Mouse (Mus musculus): ENCODE measurements around the gene Gpx1. TPM values are rescaled to one million over a fixed set of nuclear protein-coding genes. Genes with fewer than 3 reads are reported as not detected.

The Gpx1 gene
- 1,940 and 2,086 TPM in 2 replicates for polyA plus RNA-seq (2012; rRNA removed)

DNA sequence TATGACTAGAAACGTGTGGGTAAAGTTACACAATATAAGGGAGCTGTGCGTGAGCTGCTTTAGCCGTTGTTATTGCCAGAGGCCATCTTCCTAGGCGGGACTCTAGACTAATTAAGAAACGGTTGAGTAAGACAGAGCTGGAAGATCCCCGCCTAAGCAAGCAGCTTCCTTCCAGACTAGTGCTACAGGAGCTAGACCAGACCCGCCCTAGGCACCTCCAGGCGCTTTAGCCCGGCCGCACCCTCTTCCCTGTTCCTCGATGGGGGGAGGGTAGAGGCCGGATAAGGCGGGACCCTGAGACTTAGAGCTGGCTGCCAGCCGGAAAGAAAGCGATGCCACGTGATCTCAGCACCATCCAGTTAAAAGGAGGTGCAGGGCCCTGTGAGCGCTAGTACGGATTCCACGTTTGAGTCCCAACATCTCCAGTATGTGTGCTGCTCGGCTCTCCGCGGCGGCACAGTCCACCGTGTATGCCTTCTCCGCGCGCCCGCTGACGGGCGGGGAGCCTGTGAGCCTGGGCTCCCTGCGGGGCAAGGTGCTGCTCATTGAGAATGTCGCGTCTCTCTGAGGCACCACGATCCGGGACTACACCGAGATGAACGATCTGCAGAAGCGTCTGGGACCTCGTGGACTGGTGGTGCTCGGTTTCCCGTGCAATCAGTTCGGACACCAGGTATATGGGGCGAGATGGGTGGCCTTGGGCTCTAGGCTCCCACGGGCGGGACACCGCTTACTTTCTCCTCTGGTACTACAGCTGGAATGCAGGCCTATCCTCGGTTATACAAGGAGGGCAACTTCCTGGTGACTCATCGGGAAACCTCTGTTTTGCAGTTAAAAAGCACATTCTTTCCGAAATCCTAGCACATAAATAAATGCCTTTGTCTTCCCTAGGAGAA, at the start of gene Gpx1:
Gene Gpx1, plus strand, starts transcription at position 18 of the 896 bp plus-strand sequence.

DNA sequence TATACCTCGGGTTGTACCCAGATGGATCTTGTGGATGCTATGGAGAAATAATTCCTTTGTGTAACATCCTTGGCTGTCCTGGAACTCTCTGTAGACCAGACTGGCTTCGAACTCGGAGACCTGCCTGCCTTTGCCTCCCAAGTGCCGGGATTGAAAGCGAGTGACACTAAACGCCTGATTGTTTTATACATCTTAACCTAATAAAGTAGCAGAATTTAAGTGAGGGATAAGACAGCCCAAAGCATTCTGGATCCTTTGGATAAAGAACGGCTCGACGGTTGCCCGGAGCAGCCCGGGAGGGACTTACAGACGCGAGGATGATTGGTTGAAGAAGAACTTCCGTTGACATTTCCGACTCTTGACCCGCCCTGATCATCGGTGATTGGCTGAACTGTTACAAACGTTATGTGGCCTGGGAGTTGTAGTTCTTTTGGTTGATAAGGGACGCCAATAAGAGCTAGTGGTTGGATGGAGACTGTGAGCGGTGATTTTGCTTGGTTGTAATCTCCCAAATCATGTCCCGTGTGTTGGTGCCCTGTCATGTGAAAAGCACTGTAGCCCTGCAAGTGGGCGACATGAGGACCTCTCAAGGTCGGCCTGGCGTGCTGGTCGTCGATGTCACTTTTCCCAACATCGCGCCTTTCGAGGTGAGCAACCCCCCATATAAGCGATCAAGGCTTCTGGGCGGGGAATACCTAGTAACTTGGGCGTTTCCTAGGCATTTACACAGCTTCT, 48.5 kb upstream of the Gpx1 start, which contains the start of gene Nicn1:
Gene Nicn1, plus strand, starts transcription at position 414 of the 735 bp plus-strand sequence.

DNA sequence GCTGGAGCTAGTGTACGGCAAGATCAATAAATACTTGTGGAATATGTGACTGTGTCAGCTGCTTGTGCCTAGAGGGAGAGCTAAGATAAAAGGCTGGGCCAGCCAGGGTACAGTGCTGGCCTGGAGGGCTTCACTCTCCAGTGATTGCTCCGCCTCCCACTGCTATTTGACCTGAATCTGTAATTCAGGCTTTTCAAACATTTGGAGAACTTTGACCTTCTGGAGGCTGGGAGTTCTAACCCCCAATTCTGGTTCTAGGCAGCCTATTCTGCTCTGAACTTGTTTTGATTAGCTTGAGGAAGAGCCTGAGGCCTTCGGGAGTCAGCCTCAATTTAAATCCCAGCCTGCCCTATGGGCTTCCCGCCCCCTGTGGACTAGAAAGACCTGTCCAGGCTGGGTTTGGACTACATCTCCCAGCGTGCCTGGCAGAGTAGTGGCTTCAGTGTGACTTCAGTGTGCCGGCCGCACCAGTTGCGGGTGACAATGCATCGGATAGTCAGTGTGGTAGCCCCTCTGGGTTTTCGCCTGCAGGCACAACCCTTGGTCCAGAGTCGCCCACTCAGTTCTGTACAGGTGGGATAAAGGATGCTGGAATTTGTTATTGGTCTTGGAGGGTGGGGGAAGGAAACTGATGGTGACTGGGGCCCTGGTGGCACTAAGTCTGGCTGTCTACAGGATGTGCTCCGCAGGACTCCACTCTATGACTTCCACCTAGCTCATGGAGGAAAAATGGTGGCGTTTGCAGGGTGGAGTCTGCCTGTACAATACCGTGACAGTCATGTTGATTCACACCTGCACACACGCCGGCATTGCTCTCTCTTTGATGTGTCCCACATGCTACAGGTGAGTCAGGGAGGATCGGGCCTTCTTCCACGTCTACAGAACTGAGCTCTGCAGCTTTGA, 42.0 kb upstream of the Gpx1 start, which contains the start of gene Amt:
Gene Amt, plus strand, starts transcription at position 401 of the 903 bp plus-strand sequence.

DNA sequence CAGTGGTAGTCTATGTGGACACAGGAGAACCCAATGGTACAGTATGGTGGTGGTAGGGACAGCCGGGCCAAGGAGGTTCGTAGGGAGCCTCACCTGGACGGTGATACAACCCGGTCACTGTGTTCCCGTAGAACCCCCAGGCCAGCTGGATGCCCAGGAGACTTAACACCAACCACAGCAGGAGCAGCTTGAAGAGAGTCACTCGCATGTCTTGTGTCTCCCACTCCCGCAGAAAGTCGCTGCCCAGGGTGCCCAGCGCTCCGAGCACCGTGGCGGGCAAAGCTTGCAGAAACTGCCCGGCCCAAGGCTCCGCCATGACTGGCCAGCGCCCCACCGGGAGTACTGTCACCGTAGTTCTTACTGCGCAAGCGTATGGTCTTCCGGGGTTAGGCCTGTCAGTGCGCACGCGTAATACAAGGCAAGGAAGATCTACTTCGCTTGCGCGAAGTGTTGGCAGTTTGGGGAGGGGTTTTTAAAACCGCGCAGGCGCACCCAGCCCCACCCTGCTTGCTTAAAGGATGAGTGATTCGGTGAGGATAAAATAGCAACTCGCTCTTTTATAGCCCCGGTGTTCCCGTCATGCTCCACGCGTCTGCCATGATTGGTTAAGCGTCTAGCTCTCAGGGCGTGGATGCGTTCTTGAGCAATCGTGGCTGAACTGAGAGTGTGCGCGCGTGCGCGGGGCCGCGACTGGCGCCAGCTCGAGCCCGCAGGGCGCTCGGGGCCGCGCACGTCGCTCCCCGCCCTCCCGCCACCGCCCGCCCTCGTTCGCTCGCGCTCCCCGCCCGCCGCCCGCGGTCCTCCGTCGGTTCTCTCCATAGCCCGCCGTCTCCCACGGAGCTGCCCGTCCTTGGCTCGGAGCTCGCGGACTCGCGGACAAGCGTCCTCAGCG, 32.8 kb upstream of the Gpx1 start, which contains the start of the genes Rhoa and Tcta:
Gene Rhoa, plus strand, starts transcription at position 501 of the 892 bp plus-strand sequence.
Gene Tcta, minus strand, starts transcription at position 532 of the 892 bp plus-strand sequence.

DNA sequence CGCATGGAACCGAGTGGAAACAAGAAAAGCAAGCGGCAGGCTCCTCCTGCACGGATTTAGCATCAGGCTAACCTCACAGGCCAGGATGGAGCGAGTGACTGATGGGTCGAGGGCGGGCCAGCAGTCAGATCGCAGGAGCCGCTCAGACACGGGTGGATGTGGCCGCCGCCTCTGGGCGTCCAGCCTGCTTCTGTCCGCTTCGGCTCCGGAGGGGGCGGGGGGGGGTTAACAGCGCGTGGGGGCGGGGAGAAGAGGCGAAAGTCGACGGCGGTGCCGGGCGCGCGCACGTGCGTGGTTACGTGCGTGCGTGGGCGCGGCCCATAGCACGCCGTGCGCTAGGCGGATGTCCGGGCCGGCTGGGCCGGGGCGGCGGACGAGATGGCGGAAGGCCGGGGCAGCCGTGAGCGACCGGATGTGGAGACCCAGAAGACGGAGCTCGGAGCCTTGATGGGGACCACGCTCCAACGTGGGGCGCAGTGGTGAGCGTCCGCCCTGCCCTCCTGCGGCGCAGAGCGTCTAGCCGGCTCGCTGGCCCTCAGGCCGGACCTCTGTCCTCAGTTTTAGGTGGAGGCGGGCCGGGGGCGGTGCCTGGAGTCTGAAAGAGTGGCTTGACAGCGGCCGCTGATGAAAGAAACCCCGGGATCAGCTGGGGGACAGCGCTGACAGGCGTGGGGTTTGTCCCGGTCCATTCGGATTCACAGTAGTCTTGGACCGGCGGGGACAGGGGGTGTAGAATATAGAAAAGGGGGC, 9.0 kb downstream of the Gpx1 start, which contains the start of gene Usp4:
Gene Usp4, plus strand, starts transcription at position 314 of the 750 bp plus-strand sequence.

Other genes with a start within 250 kb of the Gpx1 start
- gene Apeh, start 244.3 kb upstream of the Gpx1 start, polyA plus RNA-seq (2012; rRNA removed) = 81.3 and 81.5 TPM in 2 replicates
- 0.46 and 0.60 TPM in 2 replicates for gene Bsn, start 148.5 kb upstream of the Gpx1 start, polyA plus RNA-seq (2012; rRNA removed)
- gene Dag1, start 74.9 kb upstream of the Gpx1 start, polyA plus RNA-seq (2012; rRNA removed) = 8.4 and 9.0 TPM in 2 replicates
- 5.9 and 6.0 TPM in 2 replicates for gene Nicn1, start 48.5 kb upstream of the Gpx1 start, polyA plus RNA-seq (2012; rRNA removed)
- gene Amt, start 42.0 kb upstream of the Gpx1 start, polyA plus RNA-seq (2012; rRNA removed) = 10.6 and 10.9 TPM in 2 replicates
- 74.7 and 78.0 TPM in 2 replicates for gene Rhoa, start 32.8 kb upstream of the Gpx1 start, polyA plus RNA-seq (2012; rRNA removed)
- gene Tcta, start 32.7 kb upstream of the Gpx1 start, polyA plus RNA-seq (2012; rRNA removed) = 13.6 and 14.8 TPM in 2 replicates
- gene Usp4, start 8.9 kb downstream of the Gpx1 start, polyA plus RNA-seq (2012; rRNA removed) = 27.8 and 30.7 TPM in 2 replicates
- gene 1700102P08Rik, start 53.9 kb downstream of the Gpx1 start, polyA plus RNA-seq (2012; rRNA removed) = 0.26 and 0.44 TPM in 2 replicates
- gene Ccdc36, start 89.6 kb downstream of the Gpx1 start, polyA plus RNA-seq (2012; rRNA removed) = 0.06 and 0.08 TPM in 2 replicates
- not detected in 2 replicates for gene BC048562, start 97.6 kb downstream of the Gpx1 start, polyA plus RNA-seq (2012; rRNA removed)
- gene Ccdc71, start 121.6 kb downstream of the Gpx1 start, polyA plus RNA-seq (2012; rRNA removed) = 9.5 TPM in 2 replicates
- gene Klhdc8b, start 122.7 kb downstream of the Gpx1 start, polyA plus RNA-seq (2012; rRNA removed) = 18.4 and 25.3 TPM in 2 replicates
- 9.6 and 10.7 TPM in 2 replicates for gene Lamb2, start 140.8 kb downstream of the Gpx1 start, polyA plus RNA-seq (2012; rRNA removed)
- gene Usp19, start 151.7 kb downstream of the Gpx1 start, polyA plus RNA-seq (2012; rRNA removed) = 32.7 and 42.1 TPM in 2 replicates
- 68.5 and 88.3 TPM in 2 replicates for gene Qars, start 168.8 kb downstream of the Gpx1 start, polyA plus RNA-seq (2012; rRNA removed)
- 32.6 and 35.7 TPM in 2 replicates for gene Qrich1, start 177.9 kb downstream of the Gpx1 start, polyA plus RNA-seq (2012; rRNA removed)
- gene Impdh2, start 221.4 kb downstream of the Gpx1 start, polyA plus RNA-seq (2012; rRNA removed) = 65.6 and 75.3 TPM in 2 replicates
- gene Ndufaf3, start 228.5 kb downstream of the Gpx1 start, polyA plus RNA-seq (2012; rRNA removed) = 9.6 and 9.7 TPM in 2 replicates
- gene Dalrd3, start 231.0 kb downstream of the Gpx1 start, polyA plus RNA-seq (2012; rRNA removed) = 39.3 and 41.8 TPM in 2 replicates
- 6.5 and 7.2 TPM in 2 replicates for gene Wdr6, start 239.8 kb downstream of the Gpx1 start, polyA plus RNA-seq (2012; rRNA removed)